Mouse (Mus musculus) kidney, adult 8-10 months (tissue): Measurements from ENCODE around the gene Hoxa13.

Source experiments
- DNase-seq, 2 experiments: peaks; one replicate each; pipeline ENCODE4 v3.0.0; 2022

The Hoxa13 gene

DNA sequence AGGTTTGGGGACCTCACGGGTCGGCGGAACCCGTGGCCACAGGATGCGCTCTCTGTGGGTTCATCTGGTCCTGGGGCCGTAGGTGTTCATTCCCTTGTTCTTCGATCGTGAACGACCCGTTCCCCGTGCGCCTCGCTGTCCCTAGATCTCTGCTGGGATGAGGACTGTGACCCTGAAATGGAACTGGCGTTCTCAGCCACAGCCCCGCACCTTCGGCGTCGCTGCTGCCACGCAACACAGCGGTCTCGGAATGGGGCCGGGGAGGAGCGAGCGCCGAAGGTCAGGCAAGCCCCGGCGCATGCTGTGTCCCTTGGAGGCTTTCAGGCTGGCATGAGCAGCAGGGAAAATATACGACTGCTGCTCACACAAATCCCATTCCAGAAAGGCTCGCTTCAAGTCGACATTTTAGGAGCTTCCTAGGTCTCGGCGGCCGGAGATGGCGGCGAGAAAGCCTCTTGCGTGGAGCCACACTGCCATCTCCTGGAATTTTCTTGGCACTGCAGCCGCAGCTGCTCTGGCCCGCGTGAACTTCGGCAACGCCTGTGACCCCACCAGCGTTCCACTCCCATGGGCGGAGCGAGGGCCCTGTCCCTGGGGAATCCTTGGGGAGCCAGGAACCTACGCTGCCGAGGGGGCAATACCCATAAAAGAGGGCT lies 39.2 kb downstream of the Hoxa13 start, which contains the start of gene Hoxa7:
Hoxa7 (minus strand) TSS at position 518 of the 656 bp plus-strand sequence.
- peak; percentile 94 to 97 for DNase-seq

DNA sequence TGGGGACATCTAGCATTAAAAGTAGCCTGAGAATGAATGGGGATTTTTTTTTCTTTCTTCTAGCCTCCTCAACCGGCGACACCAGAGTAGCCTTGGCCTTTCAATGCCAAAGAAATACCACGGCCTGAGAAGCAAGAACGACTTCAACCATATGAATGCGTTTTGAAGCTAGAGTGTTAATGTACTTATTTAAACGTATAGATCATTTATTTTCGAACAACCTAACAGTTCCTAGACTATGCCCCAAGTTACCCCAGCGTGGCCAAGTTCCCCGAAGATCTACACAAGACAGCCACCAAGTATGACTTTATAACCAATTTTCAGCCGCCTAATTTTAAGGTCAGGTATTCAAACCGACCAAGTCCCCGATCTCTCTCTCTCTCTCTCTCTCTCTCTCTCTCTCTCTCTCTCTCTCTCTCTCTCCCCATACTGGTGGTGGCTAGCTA lies 39.8 kb downstream of the Hoxa13 start:
- no peak for DNase-seq

DNA sequence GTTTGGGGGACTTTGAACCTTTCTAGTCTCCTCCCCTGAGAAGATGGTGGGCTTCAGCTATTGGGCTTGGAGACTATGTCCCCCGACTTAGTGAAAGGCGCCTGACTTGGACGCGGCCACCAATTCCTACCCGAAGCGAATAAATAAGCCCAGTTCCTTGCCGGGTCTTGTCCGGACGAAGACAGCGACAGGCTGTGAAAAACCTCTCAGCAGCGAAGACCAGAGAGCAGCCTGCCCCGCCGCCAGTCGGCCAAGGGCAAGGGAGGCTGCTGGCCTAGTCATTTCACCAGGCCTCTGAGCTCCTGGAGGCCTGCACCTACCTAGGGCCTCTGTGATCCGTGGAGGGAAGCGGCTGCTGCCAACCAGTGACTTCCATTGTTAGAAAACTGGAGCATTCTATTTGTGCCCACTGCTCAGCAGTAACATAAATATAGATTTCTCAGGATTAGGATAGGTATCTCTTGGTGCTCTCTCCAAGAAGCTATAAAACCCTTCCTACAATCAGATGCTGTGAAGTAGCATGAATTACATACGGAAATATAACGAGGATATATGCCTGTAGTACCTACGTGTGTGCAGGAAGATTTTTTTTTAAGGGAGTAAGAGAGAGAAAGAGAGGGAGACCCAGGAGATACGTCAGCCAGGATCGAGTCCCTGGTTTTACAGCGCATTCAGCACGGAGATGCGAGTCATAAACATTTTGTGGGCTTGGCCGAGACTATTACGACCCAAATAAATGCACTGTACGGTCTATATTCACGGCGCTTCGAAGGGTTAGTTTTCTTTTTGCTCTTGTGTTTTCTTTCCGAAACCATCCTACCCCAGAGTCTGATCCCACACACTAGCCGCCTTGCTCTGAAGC lies 40.4 kb downstream of the Hoxa13 start:
- DNase-seq: peak in 1 of 2 experiments; percentile 71

DNA sequence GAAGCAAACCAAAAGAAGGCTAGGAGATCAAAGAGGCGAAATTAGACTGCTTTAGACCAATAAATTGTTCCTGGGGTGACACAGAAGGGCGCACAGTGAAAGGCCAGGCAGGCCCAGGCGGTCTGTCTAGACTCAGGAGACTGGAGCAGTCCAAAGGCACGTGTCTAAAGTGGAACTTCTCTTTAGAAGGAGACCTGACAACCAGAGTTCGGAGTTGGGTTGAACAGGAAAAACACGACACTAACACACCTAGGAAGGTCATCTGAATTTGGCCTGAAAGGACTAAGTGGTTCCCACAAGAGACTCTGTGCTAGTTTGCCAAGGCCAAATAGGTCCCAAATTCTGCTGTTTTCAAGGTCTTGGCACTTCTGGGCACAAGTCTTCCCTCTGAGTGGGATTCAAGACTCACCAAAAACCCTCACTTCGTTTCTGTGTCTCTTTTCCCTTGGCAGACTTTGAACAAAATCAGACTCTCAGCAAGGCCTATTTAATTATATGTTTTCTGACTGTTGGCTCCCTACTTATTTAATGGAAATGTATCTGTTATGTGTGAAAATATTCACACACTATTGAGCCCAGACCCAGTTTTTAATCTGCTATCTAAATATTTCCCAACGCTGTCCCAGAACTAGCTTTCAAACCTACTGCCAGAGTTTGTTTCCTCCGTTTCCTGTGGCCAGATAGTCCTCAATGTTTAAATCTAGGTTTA lies 41.3 kb downstream of the Hoxa13 start:
- DNase-seq: peak in 1 of 2 experiments; percentile 25

DNA sequence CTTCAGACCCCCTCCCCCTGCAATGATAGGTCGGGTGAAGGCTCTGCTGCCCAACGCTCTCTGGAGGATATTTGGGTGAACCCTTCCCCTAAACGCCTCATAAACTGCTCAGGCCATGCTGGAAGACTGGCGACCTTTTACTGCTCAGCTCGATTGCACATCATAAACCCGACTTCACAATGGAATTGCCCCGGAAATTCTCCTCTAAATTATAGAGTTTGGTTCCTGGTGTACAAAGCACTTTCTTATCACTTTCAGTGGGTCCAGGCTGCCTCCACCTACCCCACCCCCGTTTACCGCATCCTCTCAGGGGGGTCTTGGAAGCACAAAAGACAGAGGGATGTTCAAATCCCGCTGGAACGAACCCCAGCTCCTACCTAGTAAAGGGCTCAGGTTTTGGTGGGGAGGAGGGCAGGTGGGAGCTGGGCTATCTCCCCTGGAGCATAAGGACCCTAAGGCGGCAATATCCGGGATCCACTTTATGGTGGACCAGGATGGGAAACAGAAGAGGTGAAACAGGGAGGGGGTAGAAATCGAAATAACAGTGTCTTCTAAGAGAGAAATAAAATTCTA lies 42.0 kb downstream of the Hoxa13 start:
- peak in 1 of 2 experiments; percentile 24 for DNase-seq

DNA sequence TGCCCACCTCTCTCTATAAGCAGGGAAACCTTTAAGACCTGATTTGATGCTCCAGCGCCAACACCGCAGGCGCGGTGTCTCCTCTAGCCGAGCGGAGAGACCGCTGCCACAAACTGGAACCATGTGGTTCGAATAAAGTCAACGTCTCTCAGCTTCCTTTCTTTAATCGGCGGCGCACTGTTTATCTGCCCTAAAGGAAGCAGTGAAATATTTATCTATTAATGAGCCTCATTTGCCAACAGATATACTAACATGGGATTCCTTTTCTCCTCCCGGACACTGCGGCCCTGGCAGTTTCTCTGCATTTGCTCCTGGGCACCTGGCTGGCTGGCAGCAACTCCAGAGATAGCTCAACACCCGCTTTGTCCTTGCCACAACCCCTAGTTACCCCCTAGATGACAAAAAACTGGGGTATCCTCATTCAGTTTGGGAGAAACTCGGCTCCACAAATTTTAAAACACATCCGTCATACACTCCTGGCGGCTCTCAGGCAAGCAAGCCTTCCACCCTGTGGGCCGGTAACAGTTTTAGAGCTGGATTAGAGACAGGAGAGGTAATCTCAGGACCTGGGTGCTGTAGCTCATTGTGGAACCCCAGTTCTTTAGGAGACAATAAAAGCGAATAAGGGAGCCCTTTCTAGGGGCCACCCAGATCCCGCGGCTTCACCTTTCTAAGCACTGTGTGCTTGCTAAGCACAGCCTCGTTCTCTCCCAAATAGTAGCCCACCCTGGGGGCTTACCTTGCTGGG lies 42.6 kb downstream of the Hoxa13 start:
- peak in 1 of 2 experiments; percentile 48 for DNase-seq

DNA sequence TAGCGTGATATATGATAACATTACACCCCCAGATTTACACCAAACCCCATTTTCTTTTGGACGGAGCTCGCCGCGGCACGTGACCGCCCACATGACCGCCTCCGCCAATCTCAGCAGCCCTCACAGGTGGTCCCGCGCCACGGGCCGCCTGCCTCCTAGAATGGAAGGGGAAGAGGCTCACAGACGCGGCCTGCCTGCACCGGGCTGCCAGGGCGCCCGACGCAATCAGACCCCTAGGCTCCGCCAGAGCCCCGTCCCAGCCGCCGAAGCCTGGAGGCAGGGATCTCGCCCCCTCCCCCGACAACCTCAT lies 43.3 kb downstream of the Hoxa13 start:
- peak; percentile 93 to 94 for DNase-seq

DNA sequence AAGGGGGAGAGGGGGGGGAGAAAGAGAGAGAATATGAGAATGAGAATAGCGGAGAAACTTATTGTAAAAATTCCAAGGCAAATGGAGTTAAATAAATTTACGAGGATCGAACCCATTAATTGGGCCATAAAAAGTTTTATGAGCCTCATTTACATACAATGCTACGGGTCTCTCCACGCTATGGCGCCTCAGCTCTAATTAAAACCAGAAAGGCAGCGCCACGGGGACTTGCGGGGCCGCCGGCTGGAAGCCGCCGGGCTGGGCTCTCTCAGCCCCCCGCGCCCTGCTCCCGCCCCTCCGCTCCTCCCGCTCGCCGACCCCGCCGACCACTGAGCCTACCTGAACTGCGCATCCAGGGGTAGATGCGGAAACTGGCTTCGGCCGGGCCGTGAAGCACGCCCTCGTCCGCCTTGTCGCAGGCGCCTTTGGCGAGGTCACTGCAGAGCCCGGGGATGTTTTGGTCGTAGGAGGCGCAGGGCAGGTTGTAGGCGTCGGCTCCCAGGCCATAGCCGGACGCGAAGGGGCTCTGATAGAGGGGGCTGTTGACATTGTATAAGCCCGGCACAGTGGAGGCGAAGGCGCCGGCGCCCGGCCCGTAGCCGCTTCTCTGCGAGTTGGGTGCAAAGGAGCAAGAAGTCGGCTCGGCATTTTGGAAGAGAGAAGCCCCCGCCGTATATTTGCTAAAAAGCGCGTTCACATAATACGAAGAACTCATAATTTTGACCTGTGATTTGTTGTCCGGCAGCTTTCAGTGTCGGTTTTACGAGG lies 43.8 kb downstream of the Hoxa13 start:
- DNase-seq: peak in 1 of 2 experiments; percentile 61

DNA sequence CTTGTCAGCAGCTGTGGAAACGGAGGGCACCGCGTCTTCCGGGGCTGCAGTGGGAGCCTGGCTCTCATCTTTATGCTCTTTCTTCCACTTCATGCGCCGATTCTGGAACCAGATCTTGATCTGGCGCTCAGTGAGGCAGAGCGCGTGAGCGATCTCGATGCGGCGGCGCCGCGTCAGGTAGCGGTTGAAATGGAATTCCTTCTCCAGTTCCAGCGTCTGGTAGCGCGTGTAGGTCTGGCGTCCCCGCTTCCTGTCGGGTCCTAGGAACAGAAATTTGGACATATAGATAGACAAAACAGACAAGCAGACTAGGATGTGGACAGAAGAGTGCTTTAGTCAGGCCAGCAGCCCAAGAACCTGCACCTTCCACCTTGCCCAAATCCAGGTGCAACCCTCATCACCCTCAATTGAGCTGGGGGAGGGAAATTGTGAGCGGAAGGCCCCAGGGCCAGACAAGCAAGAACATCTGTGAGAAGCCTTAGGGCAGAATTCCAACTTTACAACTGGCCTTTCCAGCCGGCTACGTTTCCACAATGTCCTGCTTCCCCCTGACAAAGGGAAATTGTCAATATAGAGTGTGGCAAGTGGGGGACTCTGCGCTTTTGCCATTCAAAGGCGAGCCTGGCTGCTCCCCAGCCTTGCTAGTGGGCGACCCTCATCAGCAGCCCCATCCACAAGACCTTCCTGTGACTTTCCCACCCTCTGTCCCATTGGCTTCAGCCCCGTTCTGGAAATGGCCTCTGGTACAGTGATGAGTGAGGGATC lies 44.7 kb downstream of the Hoxa13 start:
- peak; percentile 37 to 53 for DNase-seq

DNA sequence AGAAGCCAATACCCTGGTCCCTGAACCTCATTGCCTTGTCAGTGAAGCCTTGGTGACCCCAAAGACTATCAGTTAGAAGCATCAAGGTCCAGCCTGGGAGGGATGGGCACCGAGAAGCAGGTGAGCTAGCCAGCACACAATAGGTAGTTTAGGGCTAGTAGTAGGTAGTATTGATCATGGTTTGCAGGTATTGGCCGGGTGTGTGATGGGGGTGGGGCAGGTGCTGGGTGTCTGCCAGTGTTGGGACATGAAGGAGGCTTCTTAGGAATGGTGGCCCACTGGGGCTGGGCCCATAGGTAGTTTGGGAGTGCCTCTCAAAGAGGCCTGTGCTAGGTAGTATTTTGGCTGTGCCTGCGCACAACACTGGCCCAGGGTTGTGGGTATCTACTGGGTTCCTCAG lies 45.6 kb downstream of the Hoxa13 start:
- DNase-seq: peak; percentile 20 to 29

DNA sequence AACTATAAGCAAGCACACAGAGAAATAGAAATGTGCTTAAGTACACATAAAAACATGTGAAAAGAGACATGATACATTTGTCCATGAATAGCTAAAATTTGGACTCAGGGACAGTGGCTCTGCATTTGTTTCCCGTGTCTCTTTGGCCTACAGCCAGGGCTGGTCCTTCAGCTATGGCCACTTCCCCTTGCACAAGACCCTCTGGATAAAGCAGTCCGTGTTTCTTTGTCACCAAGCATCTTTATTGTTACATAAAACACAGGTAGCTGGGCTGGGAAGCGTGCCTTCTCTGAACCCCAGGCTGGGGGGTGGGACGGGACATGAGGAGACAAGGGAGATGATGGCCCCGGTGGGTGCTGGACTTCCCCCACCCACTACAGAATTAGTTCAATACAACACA lies 46.4 kb downstream of the Hoxa13 start:
- peak; percentile 15 to 37 for DNase-seq

DNA sequence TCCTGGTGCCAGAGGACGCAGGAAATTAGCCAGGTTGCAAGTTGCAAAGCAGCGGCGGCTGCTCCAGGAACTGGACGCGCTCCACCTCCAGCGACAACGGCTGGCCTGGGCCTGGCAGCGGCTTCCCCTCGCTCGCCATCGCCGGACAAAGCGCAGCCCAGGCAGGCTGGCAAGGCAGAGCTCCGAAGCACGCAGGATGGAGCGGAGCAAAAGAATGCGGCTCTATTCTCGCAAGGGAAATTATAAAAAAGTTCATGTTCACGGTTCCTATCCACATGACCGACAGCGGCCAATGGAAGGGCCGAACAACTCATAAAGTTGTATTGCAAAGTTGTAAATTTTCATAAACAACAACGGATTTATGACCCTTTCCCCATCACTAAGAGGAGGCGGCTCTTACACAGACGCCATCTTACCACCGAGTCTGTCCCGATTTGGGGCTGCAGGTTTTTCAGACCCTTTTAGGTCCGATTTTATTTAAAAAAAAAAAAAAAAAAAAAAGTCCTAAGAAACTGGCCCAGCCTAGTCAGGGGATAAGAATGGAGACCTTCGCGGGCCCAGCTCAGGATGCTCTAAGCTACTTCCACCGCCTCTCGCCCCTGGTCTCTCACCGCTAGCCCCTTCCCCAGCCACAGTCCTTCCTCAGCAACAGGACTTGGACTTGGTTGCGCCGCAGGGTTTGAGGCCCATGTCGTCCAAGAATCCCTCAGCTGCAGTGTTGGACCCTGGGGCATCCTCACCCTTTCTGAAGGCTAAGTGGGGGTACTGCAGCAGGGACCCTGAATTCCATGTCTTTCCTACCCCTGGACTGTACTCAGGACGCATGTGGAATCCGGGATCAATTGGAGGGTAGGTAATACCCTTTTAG lies 47.3 kb downstream of the Hoxa13 start, which contains the start of the genes Hoxa3 and Gm28308:
Hoxa3 (minus strand) TSS at position 218 of the 868 bp plus-strand sequence.
Gm28308 (minus strand) TSS at position 221 of the 868 bp plus-strand sequence.
- peak; percentile 87 to 88 for DNase-seq

DNA sequence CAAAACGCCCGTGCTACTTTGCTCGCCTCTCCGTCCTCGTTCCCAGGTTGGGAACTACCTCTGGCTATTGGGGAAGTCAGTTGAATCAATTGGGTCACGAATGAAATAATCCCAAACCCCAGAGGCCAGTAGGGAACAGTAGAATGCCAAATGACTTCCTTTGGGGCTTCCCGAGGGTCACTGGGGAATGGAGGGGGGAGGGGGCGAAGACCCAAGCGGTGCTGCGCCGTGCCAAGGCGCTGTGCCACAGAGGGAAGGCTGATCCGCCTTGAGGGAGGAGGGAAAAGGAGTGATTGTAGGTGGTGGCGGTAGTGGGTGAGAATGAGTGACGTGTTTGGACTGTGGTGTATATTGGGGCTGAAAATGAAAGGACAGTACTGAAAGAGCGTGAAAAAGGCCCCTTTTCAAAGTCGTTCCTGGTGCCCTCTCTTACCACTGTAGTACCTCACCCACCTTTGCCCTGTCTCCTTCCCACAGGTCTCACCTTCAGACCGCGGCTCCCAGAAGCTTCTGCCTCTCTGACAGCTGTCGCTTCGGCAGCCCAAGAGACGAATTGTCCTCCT lies 48.0 kb downstream of the Hoxa13 start:
- peak; percentile 72 to 78 for DNase-seq

DNA sequence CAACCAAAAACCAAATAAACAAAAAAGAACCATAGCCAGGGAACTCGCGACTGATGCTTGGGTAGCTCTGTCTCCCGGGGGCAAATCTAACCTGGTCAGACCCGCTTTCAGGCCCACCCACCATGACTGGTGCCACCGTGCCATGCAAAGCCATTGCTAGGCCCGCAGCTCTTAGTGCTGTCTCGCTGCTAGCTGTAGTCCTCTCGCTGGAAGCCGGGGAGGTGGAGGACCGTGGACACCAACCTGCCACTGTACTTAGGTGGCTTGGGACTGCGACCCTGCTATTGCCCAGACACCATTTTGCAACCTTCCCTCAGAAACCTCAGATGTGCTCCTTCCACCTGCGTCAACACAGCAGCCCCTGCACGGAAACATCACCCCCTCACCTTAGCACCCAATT lies 48.7 kb downstream of the Hoxa13 start:
- DNase-seq: peak; percentile 31 to 41

DNA sequence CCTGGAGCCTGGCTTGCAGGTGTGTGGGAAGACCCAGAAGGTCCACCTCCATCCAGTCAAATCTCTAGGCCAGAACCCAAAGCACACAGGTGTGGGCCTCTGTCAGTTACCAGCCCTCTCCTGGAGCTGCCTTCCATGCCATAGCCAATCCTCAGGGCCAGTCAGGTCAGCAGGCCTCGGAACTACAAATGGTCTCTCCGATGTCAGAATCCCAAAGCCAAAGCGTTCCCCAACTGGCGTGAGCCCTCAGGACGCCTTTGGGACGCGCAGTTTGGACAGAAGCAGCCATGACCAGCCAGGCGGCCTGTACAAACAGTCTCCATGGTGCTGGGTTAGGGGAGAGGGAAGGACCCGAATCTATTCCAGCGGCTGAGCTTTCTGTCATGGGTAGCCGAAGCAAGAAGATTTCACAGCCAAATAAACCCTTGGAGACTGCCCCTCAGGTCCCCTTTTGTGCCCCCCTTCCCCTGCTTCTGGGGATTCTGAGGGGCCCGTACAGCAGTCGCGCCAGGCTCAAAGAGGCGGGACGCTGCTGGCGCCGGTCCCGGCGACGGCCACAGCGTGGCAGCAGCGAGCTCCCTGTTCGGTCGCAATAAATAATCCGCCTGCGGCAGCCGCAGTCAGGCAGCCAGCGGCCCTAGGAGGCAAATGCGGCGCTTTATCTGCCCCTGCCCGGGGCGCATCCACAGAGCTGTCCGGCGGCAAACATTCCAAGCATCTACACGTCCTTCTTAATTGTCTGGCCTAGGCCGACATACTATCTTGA lies 49.3 kb downstream of the Hoxa13 start:
- peak; percentile 82 to 87 for DNase-seq

DNA sequence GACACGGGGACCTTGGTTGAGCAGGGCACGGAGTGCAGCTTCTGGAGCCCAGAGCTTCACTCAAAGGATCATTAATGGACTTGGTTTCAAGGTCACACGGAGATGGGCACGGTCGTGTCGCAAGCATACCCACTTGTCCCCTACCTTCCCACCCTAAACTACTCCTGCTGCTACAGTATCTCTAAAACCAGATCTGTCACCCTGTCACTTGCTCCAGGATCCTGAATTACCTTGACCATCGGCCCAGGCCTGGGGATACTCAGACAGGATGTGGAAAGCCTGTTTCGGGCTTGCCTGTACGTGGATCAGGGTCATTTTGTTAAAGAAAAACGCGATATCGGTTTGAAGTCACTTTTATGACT lies 51.0 kb downstream of the Hoxa13 start:
- DNase-seq: no peak

DNA sequence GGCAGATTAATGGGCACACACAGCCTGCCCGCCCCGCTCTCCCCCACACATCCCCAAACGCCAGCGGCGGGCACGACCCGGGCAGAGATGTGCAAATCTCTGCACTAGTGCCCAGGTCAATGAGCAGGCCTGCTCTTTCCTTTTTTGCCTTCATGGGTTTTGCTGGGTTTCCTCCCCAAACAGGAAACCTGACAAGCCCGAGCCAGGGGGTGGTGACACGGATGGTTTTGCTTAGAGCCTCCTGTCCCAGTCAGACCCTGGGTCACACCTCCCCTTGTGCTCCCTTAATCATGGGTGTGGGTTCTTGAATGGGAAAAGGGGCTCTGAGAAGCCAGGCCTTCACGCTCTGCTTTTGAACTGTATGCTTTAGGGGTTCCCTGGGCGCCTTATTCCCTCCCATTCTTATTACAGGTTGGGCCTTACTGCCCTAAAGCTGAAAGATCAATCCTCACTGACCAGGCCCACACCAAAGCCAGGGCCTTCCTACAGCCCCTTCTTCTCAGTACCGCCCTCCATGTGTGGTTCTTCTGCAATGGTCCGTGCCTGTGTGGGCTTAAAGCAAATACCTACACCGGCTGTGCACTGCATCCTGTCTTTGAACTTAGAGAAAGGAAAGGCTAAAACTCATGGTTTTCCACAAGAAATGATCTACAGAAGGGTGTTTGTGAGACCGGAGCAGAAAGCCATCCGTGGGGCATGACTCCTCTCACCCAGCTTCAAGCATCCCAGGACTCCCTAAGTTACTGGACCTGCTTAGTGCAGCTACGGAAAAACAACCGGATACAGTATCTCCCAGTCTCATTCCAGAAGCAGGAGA lies 51.6 kb downstream of the Hoxa13 start:
- DNase-seq: peak in 1 of 2 experiments; percentile 22
